Mouse (Mus musculus) bone marrow macrophage, adult 2 months (primary cell): ENCODE data around the gene Ccdc97.

Experiments
- CTCF ChIP-seq: IDR thresholded peaks from 2 replicates; pipeline ENCODE4 v1.5.1; 2012; ENCODE audit warnings: low read depth, mild to moderate bottlenecking, low read length, moderate library complexity
- POLR2A ChIP-seq: IDR thresholded peaks from 2 replicates; pipeline ENCODE4 v1.6.1; 2012; ENCODE audit warnings: mild to moderate bottlenecking, low read depth, low read length, borderline replicate concordance

DNA sequence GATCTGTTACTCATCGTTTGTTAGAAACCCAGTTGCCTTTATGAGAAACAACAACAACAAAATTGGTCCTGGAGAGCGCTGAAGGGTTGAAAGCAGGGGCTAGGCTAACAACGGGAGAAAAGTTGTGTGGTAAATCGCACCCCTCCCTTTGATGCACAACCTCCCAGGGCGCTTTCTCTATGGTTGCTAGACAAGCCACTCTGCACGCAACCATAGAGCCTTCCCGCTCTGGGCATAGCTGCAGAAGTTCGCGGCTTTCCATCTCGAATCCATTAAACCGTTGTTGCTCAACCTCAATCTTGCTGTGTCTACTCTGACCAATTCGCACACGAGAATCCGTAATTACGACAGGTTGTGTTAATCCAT is 36.6 kb upstream of the Ccdc97 start:
- TF ChIP-seq POLR2A (no peak), CTCF (no peak)
